Comparison of ENCODE assay signal across 12 mouse cellular contexts in the genomic region with DNA sequence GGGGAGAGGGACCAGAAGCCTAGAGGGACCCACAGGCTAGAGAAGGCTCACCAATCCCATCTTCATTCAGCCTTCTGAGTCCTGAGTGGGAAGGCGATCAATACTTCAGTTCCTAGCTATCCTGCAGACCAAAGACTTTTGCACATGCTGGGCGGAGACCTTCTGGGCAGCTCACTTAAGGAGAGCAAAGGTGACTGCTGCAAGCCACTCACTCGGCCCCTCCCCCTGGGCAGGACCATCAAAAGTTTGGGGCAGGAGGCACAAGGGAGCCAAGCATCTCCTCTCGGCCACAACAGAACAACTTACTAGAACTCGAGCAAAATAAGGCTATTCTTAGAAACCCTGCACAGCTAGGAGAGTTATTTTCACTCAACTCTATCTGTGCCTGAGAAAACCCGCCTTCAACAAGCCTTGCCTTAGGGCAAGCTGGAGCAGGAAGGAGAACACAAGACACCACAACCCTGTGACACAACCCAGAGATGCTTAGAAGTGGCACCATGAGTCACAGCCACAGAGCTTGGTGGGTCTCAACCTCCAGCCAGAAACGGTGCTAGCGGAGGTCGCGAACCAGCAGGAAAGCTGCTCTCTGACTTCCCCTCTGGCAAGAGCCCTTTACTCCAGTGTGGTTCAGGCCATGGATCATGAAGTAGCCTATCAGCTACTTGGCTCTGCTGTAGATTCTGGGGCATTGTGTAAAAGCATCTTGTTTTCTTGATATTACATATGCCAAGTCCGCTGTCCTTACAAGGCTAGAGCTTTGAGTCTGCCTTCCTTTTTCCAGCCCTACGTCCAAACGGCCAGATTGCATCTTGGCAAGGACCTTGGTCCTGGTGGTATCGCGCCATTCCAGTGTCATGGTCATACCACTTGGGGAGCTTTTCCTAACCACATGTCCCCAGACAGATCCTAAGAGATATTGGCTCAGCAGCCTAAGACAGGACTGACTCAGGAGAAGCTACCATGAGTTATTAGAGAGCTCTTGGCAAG.
DNase-seq lines count a peak whose midpoint lies in the region; ATAC-seq and TF ChIP-seq lines count a peak whose summit lies in the region.
"Had no signal": no experiment of that assay in that cellular context is flagged by ENCODE, and none has a peak within 500 bp of the region (broad histone marks: within the 10 kb centered on the region; RNA-seq: fewer than 3 reads in every experiment).

No protein-coding gene starts in this region.

- peak overlapping the region; percentile 13; the same call in 1 of the 2 replicates for H3K4me3 ChIP-seq in gastrocnemius, adult 2 months
- no peak overlapping the region for H3K4me3 ChIP-seq in left cerebral cortex, adult 2 months
- no peak overlapping the region for H3K4me3 ChIP-seq in heart, embryonic 14.5 days (ENCODE audit: control insufficient read depth in 1 of 2, insufficient read depth in 1 of 2, low read depth in 1 of 2, low read length in 2 of 2)
- no peak overlapping the region for H3K4me3 ChIP-seq in small intestine, adult 2 months (ENCODE audit: low read depth, low read length)

- H3K27me3 ChIP-seq in heart, embryonic 14.5 days (ENCODE audit: control insufficient read depth, insufficient read depth, low read length): no peaks in the 10 kb centered on the region
- no peaks in the 10 kb centered on the region for H3K27me3 ChIP-seq in small intestine, adult 2 months (ENCODE audit: control insufficient read depth, insufficient read depth, low read length)

- H3K27ac ChIP-seq in gastrocnemius, adult 2 months: peak overlapping the region; percentile 53
- 0 out of 2 replicates have a peak overlapping the region, but pooled peaks have one; percentile 24 for H3K27ac ChIP-seq in left cerebral cortex, adult 2 months
- H3K27ac ChIP-seq in heart, embryonic 14.5 days (replicated peaks in 1 of 2; ENCODE audit: control insufficient read depth in 1 of 2, insufficient read depth in 1 of 2, low read depth in 2 of 2, low read length in 2 of 2): peak overlapping the region; percentile 13 to 70; a peak in 3 of 4 replicates
- peak overlapping the region; percentile 16 for H3K27ac ChIP-seq in small intestine, adult 2 months (ENCODE audit: insufficient read depth, low read depth, low read length)
- H3K27ac ChIP-seq: kidney, postnatal 0 days; liver, embryonic 14.5 days had no signal

- no peak for ATAC-seq in heart, embryonic 14.5 days (ENCODE audit: insufficient number of reproducible peaks, insufficient read depth, low FRiP score, low read depth)

- 71% methylated on average over 15 of the region's 15 CpGs for WGBS in heart, embryonic 14.5 days
- WGBS in small intestine, adult 2 months: 69% methylated on average over 15 of the region's 15 CpGs

- intact Hi-C loops in gastrocnemius, adult 2 months (cut with DNase I): no loop called here
- intact Hi-C loops in gastrocnemius, postnatal 14 days (cut with DNase I; ENCODE audit: low total_unique reads): no loop called here
- intact Hi-C loops in left cerebral cortex, adult 2 months (cut with DNase I): no loop called here

- peaks cover 18 to 27% of the 10 kb centered on the region in 2 experiments for H3K4me1 ChIP-seq in heart, embryonic 14.5 days (ENCODE audit: control insufficient read depth in 2 of 2, insufficient read depth in 2 of 2, low read length in 2 of 2)
- H3K4me1 ChIP-seq in small intestine, adult 2 months (ENCODE audit: control insufficient read depth, insufficient read depth, insufficient read length, low read length): peaks cover 17% of the 10 kb centered on the region; the same call in 1 of the 2 replicates

- no peak overlapping the region for H3K9ac ChIP-seq in heart, embryonic 14.5 days (ENCODE audit: low read length)
- H3K9ac ChIP-seq: liver, embryonic 14.5 days had no signal

- H3K36me3 ChIP-seq in heart, embryonic 14.5 days (ENCODE audit: control insufficient read depth, insufficient read depth, low read length): peaks cover 36% of the 10 kb centered on the region
- peaks cover 1% of the 10 kb centered on the region; the same call in 1 of the 2 replicates for H3K36me3 ChIP-seq in small intestine, adult 2 months (ENCODE audit: control insufficient read depth, insufficient read depth, low read length)

- no peak for TF ChIP-seq CTCF in gastrocnemius, adult 2 months (IDR thresholded peaks at IDR 0.05)
- TF ChIP-seq CTCF in left cerebral cortex, adult 2 months (IDR thresholded peaks at IDR 0.05): no peak
- no peak for TF ChIP-seq CTCF in small intestine, adult 2 months (IDR thresholded peaks at IDR 0.05; ENCODE audit: extremely low read depth, insufficient read length, insufficient replicate concordance, low read depth, low read length)

- TF ChIP-seq POLR2A in small intestine, adult 2 months (IDR thresholded peaks at IDR 0.05; ENCODE audit: low read depth, low read length): no peak

- no peaks in the 10 kb centered on the region for H3K9me3 ChIP-seq in heart, embryonic 14.5 days (ENCODE audit: control insufficient read depth, low read length)

- peak; percentile 42 for DNase-seq in gastrocnemius, adult 2 months
- DNase-seq in gastrocnemius, postnatal 14 days: no peak
- DNase-seq in left cerebral cortex, adult 2 months (ENCODE audit: extremely low spot score in 1 of 2, low spot score in 2 of 2): no peak
- DNase-seq in left cerebral cortex, adult 18-20 months (ENCODE audit: low spot score in 2 of 2): no peak
- no peak for DNase-seq in urinary bladder, postnatal 4 days (ENCODE audit: low spot score in 2 of 2)
- no peak for DNase-seq in frontal cortex, postnatal 25 days (ENCODE audit: low spot score in 2 of 2)
- DNase-seq: cerebellum, adult 11-12 months; thymus, adult 2 months had no signal

- no peak overlapping the region for H3K4me2 ChIP-seq in heart, embryonic 14.5 days (ENCODE audit: low read length)
